ENCODE assay signal across 9 mouse cellular contexts in the genomic region with DNA sequence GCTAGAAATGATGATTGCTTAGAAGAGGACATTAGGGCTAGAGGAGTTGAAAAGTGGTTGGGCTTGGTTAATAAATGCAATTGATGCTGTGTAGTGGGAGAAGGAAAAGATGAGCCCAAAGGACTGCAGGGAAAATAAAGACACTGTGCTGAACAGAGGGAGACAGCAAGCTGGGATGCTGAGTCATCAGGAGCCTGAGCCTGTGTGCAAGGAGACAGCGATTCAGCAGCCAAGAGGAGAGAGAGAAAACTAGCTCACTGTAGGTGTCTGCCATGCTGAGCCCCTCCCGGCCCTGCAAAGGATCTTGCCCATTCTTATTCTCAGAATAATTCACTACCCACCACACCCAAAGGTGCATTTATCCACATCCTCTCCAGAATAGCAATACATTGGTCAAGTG.
DNase-seq lines count a peak whose midpoint lies in the region.
"Had no signal": no experiment of that assay in that cellular context is flagged by ENCODE, and none has a peak within 500 bp of the region (broad histone marks: within the 10 kb centered on the region; RNA-seq: fewer than 3 reads in every experiment).

No protein-coding gene starts in this region.

- peak; percentile 31 for DNase-seq in adrenal gland, adult 2 months
- DNase-seq in adrenal gland, postnatal 10 days, result no peak
- peak; percentile 49 to 58 for DNase-seq in layer of hippocampus, adult 18-20 months (ENCODE audit: low spot score in 2 of 2)
- no peak for DNase-seq in layer of hippocampus, postnatal 10 days (ENCODE audit: low spot score in 2 of 2)
- peak; percentile 41 to 56 for DNase-seq in right cerebral cortex, adult 2 months (ENCODE audit: low spot score in 2 of 2)
- no peak for DNase-seq in right cerebral cortex, postnatal 4 days
- no peak for DNase-seq in urinary bladder, adult 2 months (ENCODE audit: low spot score)
- DNase-seq in thymus, postnatal 25 days, result no peak
- DNase-seq: spleen, adult 18-20 months had no signal

Comparison
In these comparisons a context has a peak if more than half of its experiments do, and no peak if none do; other contexts are left out.
1. DNase-seq: peak in adrenal gland, adult 2 months (single experiment), layer of hippocampus, adult 18-20 months (2 of 2) and right cerebral cortex, adult 2 months (2 of 2); none in adrenal gland, postnatal 10 days (single experiment), layer of hippocampus, postnatal 10 days (0 of 2), right cerebral cortex, postnatal 4 days (single experiment), urinary bladder, adult 2 months (single experiment) and thymus, postnatal 25 days (single experiment).